Mouse (Mus musculus) heart, adult 18-20 months (tissue): ENCODE measurements around the gene Npffr2. TPM values are rescaled to one million over a fixed set of nuclear protein-coding genes. Genes with fewer than 3 reads are reported as not detected.

Experiments
- total RNA-seq, 2 experiments: library from RNA; stranded (reverse); gene quantifications; 2 replicates each; pipeline ENCODE4 v1.2.3; 2021

The Npffr2 gene
- total RNA-seq, 2 experiments from 2014 or later, result 0.18 TPM; not detected in 1

Other genes starting within 250 kb of the Npffr2 start
- gene Gc, start 69.5 kb upstream of the Npffr2 start, total RNA-seq, result not detected